In the genomic region with DNA sequence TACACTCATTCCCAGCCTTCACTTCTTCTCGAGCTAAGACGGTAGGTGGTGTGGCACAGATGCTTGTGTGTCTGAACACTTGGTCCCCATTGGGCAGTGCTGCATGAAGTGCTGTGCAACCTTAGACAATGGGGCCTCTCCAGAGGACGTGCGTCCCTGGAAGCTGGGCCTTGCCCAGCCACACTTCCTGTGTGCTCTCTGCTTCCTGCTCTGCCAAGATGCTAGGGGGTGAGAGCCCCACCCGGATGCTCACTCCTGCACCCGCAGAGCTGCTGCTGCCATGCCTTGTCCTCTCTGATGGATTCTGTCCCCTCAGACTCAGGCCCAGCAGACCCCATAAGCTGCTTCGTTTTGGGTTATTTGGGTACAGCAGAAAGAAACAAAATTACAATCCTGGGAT, we compare ENCODE assay signal across 14 mouse cellular contexts.
DNase-seq lines count a peak whose midpoint lies in the region; ATAC-seq and TF ChIP-seq lines count a peak whose summit lies in the region.
"Had no signal": no experiment of that assay in that cellular context is flagged by ENCODE, and none has a peak within 500 bp of the region (broad histone marks: within the 10 kb centered on the region; RNA-seq: fewer than 3 reads in every experiment).

No protein-coding gene starts in this region.

- no peak for TF ChIP-seq CTCF in gastrocnemius, adult 2 months (IDR thresholded peaks at IDR 0.05)
- TF ChIP-seq CTCF in cerebellum, adult 2 months (IDR thresholded peaks at IDR 0.05; ENCODE audit: borderline replicate concordance, insufficient read depth, low read depth, low read length): no peak

- H3K9me3 ChIP-seq in stomach, embryonic 15.5 days: no peaks in the 10 kb centered on the region
- H3K9me3 ChIP-seq: embryonic facial prominence, embryonic 12.5 days; heart, embryonic 15.5 days had no signal

- peak; percentile 78 for ATAC-seq in inflammation-experienced regulatory T-cells, adult 6 months
- ATAC-seq in stomach, embryonic 15.5 days (ENCODE audit: insufficient read depth, low FRiP score, low read depth): no peak
- ATAC-seq: intestine, embryonic 16.5 days had no signal

- H3K4me3 ChIP-seq in gastrocnemius, adult 2 months: no peak overlapping the region
- no peak overlapping the region for H3K4me3 ChIP-seq in stomach, embryonic 15.5 days (replicated peaks)
- H3K4me3 ChIP-seq in cerebellum, adult 2 months (replicated peaks; ENCODE audit: insufficient read depth, low read depth, low read length): no peak overlapping the region
- H3K4me3 ChIP-seq: embryonic facial prominence, embryonic 12.5 days; heart, embryonic 15.5 days; layer of hippocampus, adult 2 months had no signal

- peaks cover 14% of the 10 kb centered on the region; the same call in 1 of the 2 replicates for H3K4me1 ChIP-seq in stomach, embryonic 15.5 days
- peaks cover 7% of the 10 kb centered on the region; the same call in 1 of the 2 replicates for H3K4me1 ChIP-seq in cerebellum, adult 2 months (ENCODE audit: control insufficient read depth, insufficient read depth, low read length)

- 66% methylated on average over 7 of the region's 7 CpGs for WGBS in stomach, embryonic 15.5 days
- WGBS in cerebellum, adult 2 months: 66% methylated on average over 7 of the region's 7 CpGs

- no peak for DNase-seq in gastrocnemius, adult 2 months
- no peak for DNase-seq in gastrocnemius, adult 8-10 months (ENCODE audit: low spot score in 2 of 2)
- DNase-seq in CD8-positive naive resting alpha-beta T cell, adult 2 months (ENCODE audit: low read depth in 2 of 2, low spot score in 2 of 2): peak; percentile 12 to 13
- DNase-seq in cerebellum, adult 2 months: no peak
- no peak for DNase-seq in liver
- DNase-seq in urinary bladder, postnatal 14 days (ENCODE audit: low spot score): no peak
- DNase-seq: adrenal gland, postnatal 10 days had no signal

- no peaks in the 10 kb centered on the region for H3K27me3 ChIP-seq in stomach, embryonic 15.5 days (replicated peaks)
- H3K27me3 ChIP-seq in cerebellum, adult 2 months (ENCODE audit: control insufficient read depth, insufficient read depth, low read length): no peaks in the 10 kb centered on the region
- H3K27me3 ChIP-seq: embryonic facial prominence, embryonic 12.5 days; heart, embryonic 15.5 days had no signal

- no peak overlapping the region for H3K4me2 ChIP-seq in stomach, embryonic 15.5 days
- H3K4me2 ChIP-seq: embryonic facial prominence, embryonic 12.5 days; heart, embryonic 15.5 days had no signal

- H3K27ac ChIP-seq in gastrocnemius, adult 2 months: peak overlapping the region; percentile 50
- H3K27ac ChIP-seq in stomach, embryonic 15.5 days: peak overlapping the region; percentile 19; the same call in 1 of the 2 replicates
- no peak overlapping the region for H3K27ac ChIP-seq in cerebellum, adult 2 months (ENCODE audit: insufficient read depth, low read length)
- H3K27ac ChIP-seq: heart, embryonic 15.5 days; layer of hippocampus, adult 2 months; macrophage had no signal

- intact Hi-C loops in gastrocnemius, adult 2 months (cut with DNase I): no loop called here

- no peaks in the 10 kb centered on the region for H3K36me3 ChIP-seq in stomach, embryonic 15.5 days
- H3K36me3 ChIP-seq: heart, embryonic 15.5 days had no signal

- no peak overlapping the region for H3K9ac ChIP-seq in stomach, embryonic 15.5 days
- H3K9ac ChIP-seq: embryonic facial prominence, embryonic 12.5 days; heart, embryonic 15.5 days had no signal

- TF ChIP-seq POLR2A in cerebellum, adult 2 months (IDR thresholded peaks at IDR 0.05; ENCODE audit: borderline replicate concordance, insufficient read depth, low read length): no peak

Comparison
In these comparisons a context has a peak if more than half of its experiments do, and no peak if none do; other contexts are left out.
1. DNase-seq: peak in CD8-positive naive resting alpha-beta T cell, adult 2 months (2 of 2); none in gastrocnemius, adult 2 months (single experiment), gastrocnemius, adult 8-10 months (0 of 2), cerebellum, adult 2 months (0 of 2), liver (single experiment) and urinary bladder, postnatal 14 days (single experiment).